Mouse (Mus musculus): Measurements from ENCODE around the gene Ciita.

DNA sequence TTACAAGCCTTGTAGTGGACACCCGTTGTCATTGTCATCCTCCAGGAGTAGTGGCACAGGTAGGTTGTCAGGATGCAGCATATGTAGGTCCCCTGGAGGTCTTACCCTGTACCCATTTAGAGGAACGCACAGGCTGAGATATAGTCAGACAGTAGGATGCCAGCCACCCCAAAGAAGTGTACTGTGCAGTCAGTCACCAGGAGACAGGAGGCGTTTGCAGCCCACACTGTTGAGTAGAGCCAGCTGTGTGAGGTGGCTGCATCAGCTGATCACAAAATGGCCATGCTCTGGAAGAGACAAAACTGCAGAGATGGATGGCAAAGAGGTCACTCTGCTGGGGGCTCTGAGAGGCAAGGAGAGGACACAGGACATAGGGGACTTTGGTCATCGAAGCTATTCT is 47.5 kb upstream of the Ciita start:
- no peak for TF ChIP-seq CTCF (IDR thresholded peaks at IDR 0.05)
- no peak for TF ChIP-seq EP300 (IDR thresholded peaks at IDR 0.05)
